Mouse (Mus musculus): ENCODE measurements around the gene Nav1. TPM values are rescaled to one million over a fixed set of nuclear protein-coding genes. Genes with fewer than 3 reads are reported as not detected.

The Nav1 gene
- total RNA-seq, 4 experiments from 2014 or later, result 14.8 to 19.1 (median 15.9) TPM

- DNase-seq (ENCODE audit: low spot score), result no peak
Measured at GRCm38 (mm10) chr1:135550886-135551285, 56.2 kb downstream of the Nav1 start.

- peak; percentile 79 for DNase-seq (ENCODE audit: low spot score)
Measured at GRCm38 (mm10) chr1:135548750-135549149, 58.3 kb downstream of the Nav1 start.

DNA sequence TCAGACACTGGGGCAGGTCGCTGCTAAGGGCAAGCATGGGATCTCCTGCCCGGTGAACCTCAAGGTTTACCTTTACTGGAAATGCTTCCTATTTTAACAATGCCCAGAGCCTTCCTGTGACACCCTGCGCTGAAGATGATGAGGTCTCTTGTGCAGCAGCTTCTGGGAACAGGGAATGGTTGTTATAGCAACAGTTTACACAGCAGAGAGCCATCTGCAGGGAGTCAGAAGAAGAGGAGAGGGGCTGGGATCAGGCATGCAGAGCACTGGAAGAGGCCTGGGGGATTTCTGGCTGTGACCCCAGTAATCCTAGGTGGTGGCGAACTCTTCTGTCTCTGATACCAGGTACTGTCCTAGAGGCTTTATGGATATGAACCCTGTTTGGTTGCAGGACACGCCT lies 61.0 kb downstream of the Nav1 start:
- DNase-seq (ENCODE audit: low spot score), result no peak

DNA sequence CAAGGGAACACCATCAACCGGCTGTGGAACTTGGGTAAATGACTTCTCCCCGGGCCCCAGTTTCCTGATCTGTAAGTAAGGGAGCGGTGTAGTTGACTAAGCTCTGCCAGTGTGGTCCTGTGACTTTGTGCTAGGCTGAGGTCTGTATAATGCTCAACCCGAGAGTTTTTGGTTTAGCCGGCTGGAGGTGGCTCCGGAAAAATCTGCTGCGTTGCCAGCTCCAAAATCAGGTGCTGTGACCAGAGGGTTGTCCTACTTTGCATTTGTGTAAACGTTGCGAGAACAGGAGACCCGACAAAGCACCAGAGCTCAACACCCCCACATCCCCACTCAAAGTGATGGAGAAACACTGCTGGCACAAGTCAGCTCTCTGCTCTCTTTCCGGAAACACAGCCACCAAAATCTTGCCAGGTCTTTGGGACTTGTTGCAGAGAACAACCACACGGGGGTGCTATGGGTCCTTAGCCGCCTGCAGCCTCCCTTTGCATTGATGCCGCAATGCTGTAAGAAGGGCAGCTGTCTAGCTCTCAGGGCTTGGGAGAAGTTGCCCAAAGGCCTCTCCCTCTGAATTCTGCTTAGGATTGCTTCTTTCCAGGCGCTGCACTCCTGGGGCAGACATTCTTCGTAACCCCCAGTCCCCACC lies 62.5 kb downstream of the Nav1 start:
- DNase-seq (ENCODE audit: low spot score), result peak; percentile 89

GRCm38 (mm10) chr1:135542841-135543810 lies 64.0 kb downstream of the Nav1 start:
- peak; percentile 44 for DNase-seq (ENCODE audit: low spot score)

DNA sequence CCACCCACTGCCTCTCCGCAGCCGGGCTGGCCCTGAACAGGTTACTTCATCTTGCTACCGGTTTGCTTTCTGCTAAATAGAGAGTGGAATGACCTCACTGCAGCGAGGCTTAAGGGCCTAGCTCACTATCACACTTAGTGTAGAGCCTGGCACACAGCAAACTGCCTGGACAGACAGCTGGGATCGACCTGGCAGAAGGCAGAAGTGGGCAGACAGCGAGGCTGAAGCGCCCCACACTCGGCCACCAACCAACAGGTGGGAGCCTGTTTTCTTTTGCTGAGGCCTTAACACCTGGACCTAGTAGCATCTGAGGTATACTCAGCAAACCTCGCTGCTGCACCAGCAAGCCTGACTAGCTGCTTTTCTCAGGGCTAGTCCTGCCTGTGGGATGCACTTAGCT lies 65.0 kb downstream of the Nav1 start:
- no peak for DNase-seq (ENCODE audit: low spot score)

DNA sequence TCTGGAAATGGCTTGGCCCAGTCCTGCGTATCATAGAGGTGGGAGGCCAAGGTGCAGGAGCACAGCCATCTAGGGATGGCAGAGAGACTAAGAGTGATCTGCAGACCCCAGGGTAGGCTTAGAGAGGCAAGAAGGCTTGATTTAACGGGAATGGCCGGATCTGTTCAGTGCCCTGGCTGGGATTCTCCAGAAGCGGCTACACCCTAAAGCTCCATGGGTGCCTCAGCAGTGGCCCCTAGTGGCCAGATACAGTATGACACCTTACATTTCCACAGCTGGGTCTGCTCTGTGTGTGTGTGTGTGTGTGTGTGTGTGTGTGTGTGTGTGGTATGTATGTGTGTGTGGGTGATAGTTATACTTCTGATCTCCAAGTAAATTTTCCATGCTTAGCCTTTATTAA lies 66.8 kb downstream of the Nav1 start:
- peak; percentile 87 for DNase-seq (ENCODE audit: low spot score)

DNA sequence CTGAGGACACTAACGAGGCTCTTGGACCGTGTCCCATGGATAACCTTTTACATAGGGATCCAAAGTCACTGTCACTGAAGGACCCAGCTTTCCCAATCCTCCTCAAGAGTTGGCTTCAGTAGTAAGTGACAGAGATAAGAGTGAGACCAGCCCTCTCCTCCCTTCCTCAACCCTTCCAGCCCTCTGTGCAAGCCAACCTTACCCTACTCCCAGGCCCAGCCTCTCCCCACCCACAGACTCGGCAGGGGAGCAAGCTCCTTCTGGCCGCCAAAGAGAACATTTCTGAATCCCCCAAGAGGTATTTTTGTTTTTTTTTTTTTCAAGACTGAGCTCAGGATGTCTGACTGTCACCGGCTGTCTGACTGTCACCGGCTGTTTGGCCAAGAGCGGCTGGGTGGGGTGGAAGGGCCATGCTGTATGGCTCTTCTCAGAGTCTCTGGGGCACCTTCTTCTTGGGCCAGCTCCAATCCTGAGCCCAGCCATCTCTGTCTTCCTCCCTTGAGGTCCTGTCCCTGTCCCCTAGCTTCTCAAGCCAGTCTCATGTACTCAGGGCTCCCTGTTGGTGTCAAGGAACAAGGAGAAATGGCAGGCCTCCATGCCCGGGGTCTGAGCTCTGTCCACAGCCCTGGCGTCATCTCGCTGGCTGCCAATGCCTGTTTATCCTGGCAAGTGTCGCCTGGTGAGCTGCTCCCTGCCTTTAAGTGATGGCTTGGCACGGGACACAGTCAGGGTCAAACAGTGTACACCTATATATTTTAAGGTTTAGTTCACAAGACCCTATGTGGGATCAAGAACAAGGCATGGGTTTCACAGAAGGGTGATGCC lies 68.4 kb downstream of the Nav1 start:
- DNase-seq (ENCODE audit: low spot score), result no peak

- DNase-seq (ENCODE audit: low spot score), result no peak
Measured at GRCm38 (mm10) chr1:135536822-135537221, 70.3 kb downstream of the Nav1 start.

DNA sequence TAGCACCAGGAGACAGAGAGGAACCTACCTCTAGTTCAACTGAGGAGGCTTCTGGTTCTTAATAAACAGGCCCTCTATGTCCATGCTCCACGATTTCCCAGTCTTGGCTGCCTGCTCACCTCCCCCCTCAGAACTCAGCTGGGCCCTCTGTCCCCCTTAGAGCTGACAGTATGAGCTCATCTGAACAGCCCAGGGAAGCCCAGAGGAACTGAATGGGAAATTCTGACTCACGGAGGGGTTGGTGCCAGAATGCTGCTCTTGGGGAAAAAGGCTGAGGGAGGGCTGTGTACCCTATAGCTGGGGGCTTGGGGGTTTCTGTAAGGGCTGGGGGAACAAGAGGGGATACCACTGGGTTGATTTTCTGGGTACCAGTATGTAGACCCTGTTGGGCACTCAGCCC lies 70.8 kb downstream of the Nav1 start:
- DNase-seq (ENCODE audit: low spot score), result no peak

- DNase-seq (ENCODE audit: low spot score), result no peak
Measured at GRCm38 (mm10) chr1:135535256-135535655, 71.8 kb downstream of the Nav1 start.

GRCm38 (mm10) chr1:135534782-135535181 lies 72.3 kb downstream of the Nav1 start:
- no peak for DNase-seq (ENCODE audit: low spot score)

DNA sequence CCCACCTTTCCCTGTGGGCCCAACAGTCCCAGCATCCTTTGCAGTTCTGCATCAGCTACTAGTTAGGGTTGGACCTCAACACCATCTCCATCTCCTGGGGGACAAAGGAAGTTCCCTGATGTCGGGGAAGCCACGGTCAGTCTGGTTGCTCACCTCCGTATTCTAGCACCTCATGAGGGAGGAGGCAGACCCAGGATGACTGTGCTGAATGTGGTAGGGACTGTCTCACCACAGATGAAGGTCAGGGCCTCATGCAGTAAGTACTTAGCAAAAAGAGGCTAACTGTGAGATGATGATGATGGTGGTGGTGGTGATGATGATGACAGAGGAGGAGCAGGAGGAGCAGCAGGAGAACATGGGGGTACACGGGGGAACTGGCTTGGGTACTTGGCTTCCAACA lies 73.0 kb downstream of the Nav1 start:
- DNase-seq (ENCODE audit: low spot score), result no peak

DNA sequence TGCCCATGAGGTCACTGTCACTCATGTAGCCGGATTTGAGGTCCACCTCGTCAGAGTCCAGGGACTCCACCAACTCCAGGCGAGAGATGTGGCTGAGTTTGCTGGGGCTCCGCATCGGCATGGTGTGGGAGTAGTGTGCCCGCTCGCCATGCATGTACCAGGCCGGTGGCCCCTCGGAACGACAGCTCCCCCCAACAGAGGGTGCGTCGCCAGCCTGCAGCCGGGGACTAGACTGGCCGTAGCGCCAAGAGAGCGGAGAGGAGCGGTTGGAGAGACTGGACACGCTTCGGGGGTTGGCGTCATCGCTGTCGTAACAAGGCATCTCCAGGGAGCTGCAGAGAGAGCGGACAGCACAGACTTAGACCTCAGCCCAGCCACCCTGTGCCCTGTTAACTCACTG lies 74.7 kb downstream of the Nav1 start:
- DNase-seq (ENCODE audit: low spot score), result no peak

- DNase-seq (ENCODE audit: low spot score), result no peak
Measured at GRCm38 (mm10) chr1:135531981-135532380, 75.1 kb downstream of the Nav1 start.

- DNase-seq (ENCODE audit: low spot score), result no peak
Measured at GRCm38 (mm10) chr1:135531081-135531480, 76.0 kb downstream of the Nav1 start.

DNA sequence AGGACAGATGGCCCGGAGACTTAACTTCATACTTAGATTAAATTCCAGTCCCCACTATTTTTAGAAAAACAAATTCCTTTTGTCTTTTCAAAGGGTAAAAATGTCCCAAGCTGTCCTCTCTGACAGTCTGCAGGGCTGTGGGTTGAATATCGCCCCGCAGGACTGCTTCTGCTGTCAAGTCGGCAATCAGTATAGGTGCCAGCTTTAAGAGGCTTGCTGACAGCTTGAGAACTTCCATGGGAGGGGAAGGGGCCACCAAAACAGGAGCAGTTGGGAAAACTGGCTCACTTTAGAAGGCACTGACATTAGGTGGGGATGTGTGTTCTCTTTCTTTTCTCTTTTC lies 82.6 kb downstream of the Nav1 start:
- no peak for DNase-seq (ENCODE audit: low spot score)

GRCm38 (mm10) chr1:135523780-135524517 lies 83.1 kb downstream of the Nav1 start:
- no peak for DNase-seq (ENCODE audit: low spot score)

- DNase-seq (ENCODE audit: low spot score), result no peak
Measured at GRCm38 (mm10) chr1:135523344-135523743, 83.8 kb downstream of the Nav1 start.

DNA sequence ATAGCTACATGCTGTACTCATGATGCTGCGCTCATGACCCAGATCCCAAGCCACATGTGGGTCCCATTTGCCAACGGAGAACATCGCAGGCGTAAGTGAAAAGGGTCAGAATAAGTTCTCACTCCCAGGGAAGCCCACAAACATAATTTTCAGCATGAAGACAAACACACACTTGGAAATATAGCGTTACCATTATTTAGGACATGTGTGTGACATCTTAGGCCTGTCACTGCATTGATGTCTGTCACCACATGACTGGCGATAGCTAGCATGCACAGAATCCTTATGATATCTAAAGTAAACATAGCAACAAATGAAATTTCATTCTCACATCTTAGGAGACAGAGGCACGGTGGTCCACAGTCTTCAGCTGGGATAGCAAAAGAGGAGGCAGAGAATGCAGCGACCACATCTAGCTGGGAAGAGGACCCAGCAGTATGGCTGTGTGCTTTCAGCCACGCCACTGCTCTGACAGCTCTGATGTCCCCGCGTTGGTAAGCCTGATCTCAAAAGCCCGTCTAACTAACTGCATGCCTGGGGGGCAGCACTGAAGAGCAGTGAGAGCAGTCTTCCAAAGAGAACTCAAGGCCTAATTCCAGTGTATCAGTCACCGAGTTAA lies 86.4 kb downstream of the Nav1 start:
- DNase-seq (ENCODE audit: low spot score), result no peak

GRCm38 (mm10) chr1:135518661-135519060 lies 88.4 kb downstream of the Nav1 start:
- DNase-seq (ENCODE audit: low spot score), result no peak

Measured in heart, adult 8-10 months (tissue).